Mouse (Mus musculus): Measurements from ENCODE around the gene Megf11. TPM values are rescaled to one million over a fixed set of nuclear protein-coding genes. Genes with fewer than 3 reads are reported as not detected.
"Not testable (repeated sequence)": the region's sequence is repeated elsewhere in the genome, so short reads cannot be mapped to it uniquely, and the experiment has no call there.

The Megf11 gene
- polyA plus RNA-seq, 1 experiment, result 0.06 TPM

DNA sequence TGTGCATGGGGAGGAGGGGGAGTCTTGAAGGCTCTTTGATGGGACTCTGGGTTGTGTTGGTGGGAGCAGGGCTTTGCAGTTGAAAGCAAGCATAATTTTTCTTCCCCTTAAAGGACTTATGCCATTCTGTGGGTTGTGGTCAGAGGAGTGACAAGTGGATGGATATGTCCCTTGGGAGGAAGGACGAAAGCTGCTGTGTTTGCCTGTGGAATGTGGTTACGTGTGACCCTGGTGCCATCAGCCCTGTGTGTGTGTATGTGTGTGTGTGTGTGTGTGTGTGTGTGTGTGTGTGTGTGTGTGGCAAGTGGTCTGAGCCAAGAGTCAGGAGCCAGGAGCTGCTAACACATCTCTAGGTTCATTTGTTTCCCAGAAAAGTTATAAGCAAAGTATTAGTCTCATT lies 87.7 kb downstream of the Megf11 start:
- Histone ChIP-seq H3ac (ENCODE audit: control insufficient read depth, insufficient read length) (no peak overlapping the region), H3K4me3 (no peak overlapping the region), H3K79me2 (ENCODE audit: control insufficient read depth, insufficient read depth) (no peaks in the 10 kb centered on the region), H3K27me3 (ENCODE audit: control insufficient read depth, insufficient read depth, insufficient read length) (peaks cover 12% of the 10 kb centered on the region), H3K4me2 (ENCODE audit: low read depth) (no peak overlapping the region), H3K36me3 (ENCODE audit: control insufficient read depth, insufficient read depth) (no peaks in the 10 kb centered on the region)
- TF ChIP-seq MAX (IDR thresholded peaks at IDR 0.05; ENCODE audit: low read depth) (no peak), CEBPB (IDR thresholded peaks at IDR 0.05; ENCODE audit: insufficient read depth, poor library complexity, severe bottlenecking) (no peak), MYOG (IDR thresholded peaks at IDR 0.05; ENCODE audit: control insufficient read depth in 1 of 3, insufficient read depth in 1 of 3, insufficient read length in 2 of 3, low read depth in 2 of 3) (no peak), TCF12 (IDR thresholded peaks at IDR 0.05; ENCODE audit: insufficient read depth, poor library complexity, severe bottlenecking) (no peak), SRF (IDR thresholded peaks at IDR 0.05; ENCODE audit: control insufficient read depth, insufficient read length, low read depth) (no peak), MYOD1 (IDR thresholded peaks at IDR 0.05; ENCODE audit: control insufficient read depth in 1 of 3, insufficient read length in 2 of 3, low read depth in 2 of 3) (no peak), E2F4 (IDR thresholded peaks at IDR 0.05; ENCODE audit: insufficient read depth) (no peak), POLR2A (IDR thresholded peaks at IDR 0.05; ENCODE audit: insufficient read length, low read depth) (no peak), TCF3 (IDR thresholded peaks at IDR 0.05; ENCODE audit: insufficient read length, low read depth) (no peak), REST (IDR thresholded peaks at IDR 0.05; ENCODE audit: insufficient read depth, insufficient read length) (no peak), USF1 (IDR thresholded peaks at IDR 0.05; ENCODE audit: low read depth) (no peak), POLR2AphosphoS2 (IDR thresholded peaks at IDR 0.05; ENCODE audit: insufficient read length, low read depth) (no peak)

GRCm38 (mm10) chr9:64473695-64474094 lies 88.3 kb downstream of the Megf11 start:
- TF ChIP-seq POLR2A (IDR thresholded peaks at IDR 0.05; ENCODE audit: insufficient read length, low read depth) (no peak), CEBPB (IDR thresholded peaks at IDR 0.05; ENCODE audit: insufficient read depth, poor library complexity, severe bottlenecking) (no peak), MAX (IDR thresholded peaks at IDR 0.05; ENCODE audit: low read depth) (no peak), TCF12 (IDR thresholded peaks at IDR 0.05; ENCODE audit: insufficient read depth, poor library complexity, severe bottlenecking) (no peak), MYOD1 (IDR thresholded peaks at IDR 0.05; ENCODE audit: control insufficient read depth in 1 of 3, insufficient read length in 2 of 3, low read depth in 2 of 3) (no peak), E2F4 (IDR thresholded peaks at IDR 0.05; ENCODE audit: insufficient read depth) (no peak)
- Histone ChIP-seq H3K4me2 (ENCODE audit: low read depth) (no peak overlapping the region), H3K4me3 (no peak overlapping the region), H3K27me3 (ENCODE audit: control insufficient read depth, insufficient read depth, insufficient read length) (peaks cover 10% of the 10 kb centered on the region), H3K36me3 (ENCODE audit: control insufficient read depth, insufficient read depth) (no peaks in the 10 kb centered on the region), H3ac (ENCODE audit: control insufficient read depth, insufficient read length) (no peak overlapping the region), H3K79me2 (ENCODE audit: control insufficient read depth, insufficient read depth) (no peaks in the 10 kb centered on the region)

DNA sequence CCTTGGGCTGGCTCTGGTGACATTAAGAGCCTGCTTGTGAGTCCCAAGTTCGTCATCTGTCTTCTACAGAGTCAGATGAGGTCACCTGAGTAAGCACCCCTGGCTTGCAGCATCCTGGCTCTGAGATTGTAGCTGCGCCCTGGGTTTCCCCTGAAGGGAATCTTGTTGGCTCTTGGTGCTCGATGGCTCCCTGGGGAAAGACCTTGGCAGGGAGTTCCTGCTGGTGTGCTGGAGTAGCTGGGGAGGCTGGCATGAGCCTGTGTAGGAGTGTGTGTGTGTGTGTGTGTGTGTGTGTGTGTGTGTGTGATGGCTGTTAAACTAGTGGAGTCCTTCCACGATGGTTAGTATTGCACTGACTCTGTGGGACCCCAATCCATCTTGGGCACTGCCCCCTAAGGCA lies 88.7 kb downstream of the Megf11 start:
- no peak overlapping the region for H3K4me3 ChIP-seq
- H3K27me3 ChIP-seq (ENCODE audit: control insufficient read depth, insufficient read depth, insufficient read length), result peaks cover 8% of the 10 kb centered on the region
- no peak for TF ChIP-seq TCF12 (IDR thresholded peaks at IDR 0.05; ENCODE audit: insufficient read depth, poor library complexity, severe bottlenecking)
- TF ChIP-seq MAX (IDR thresholded peaks at IDR 0.05; ENCODE audit: low read depth), result no peak
- no peak for TF ChIP-seq MYOG (IDR thresholded peaks at IDR 0.05; ENCODE audit: control insufficient read depth in 1 of 3, insufficient read depth in 1 of 3, insufficient read length in 2 of 3, low read depth in 2 of 3)
- no peak for TF ChIP-seq USF1 (IDR thresholded peaks at IDR 0.05; ENCODE audit: low read depth)
- no peak for TF ChIP-seq CEBPB (IDR thresholded peaks at IDR 0.05; ENCODE audit: insufficient read depth, poor library complexity, severe bottlenecking)
- no peak for TF ChIP-seq REST (IDR thresholded peaks at IDR 0.05; ENCODE audit: insufficient read depth, insufficient read length)
- TF ChIP-seq TCF3 (IDR thresholded peaks at IDR 0.05; ENCODE audit: insufficient read length, low read depth), result no peak
- no peak for TF ChIP-seq POLR2AphosphoS2 (IDR thresholded peaks at IDR 0.05; ENCODE audit: insufficient read length, low read depth)
- TF ChIP-seq E2F4 (IDR thresholded peaks at IDR 0.05; ENCODE audit: insufficient read depth), result no peak
- H3K4me2 ChIP-seq (ENCODE audit: low read depth), result no peak overlapping the region
- H3K79me2 ChIP-seq (ENCODE audit: control insufficient read depth, insufficient read depth), result no peaks in the 10 kb centered on the region
- H3K36me3 ChIP-seq (ENCODE audit: control insufficient read depth, insufficient read depth), result no peaks in the 10 kb centered on the region
- no peak overlapping the region for H3ac ChIP-seq (ENCODE audit: control insufficient read depth, insufficient read length)

DNA sequence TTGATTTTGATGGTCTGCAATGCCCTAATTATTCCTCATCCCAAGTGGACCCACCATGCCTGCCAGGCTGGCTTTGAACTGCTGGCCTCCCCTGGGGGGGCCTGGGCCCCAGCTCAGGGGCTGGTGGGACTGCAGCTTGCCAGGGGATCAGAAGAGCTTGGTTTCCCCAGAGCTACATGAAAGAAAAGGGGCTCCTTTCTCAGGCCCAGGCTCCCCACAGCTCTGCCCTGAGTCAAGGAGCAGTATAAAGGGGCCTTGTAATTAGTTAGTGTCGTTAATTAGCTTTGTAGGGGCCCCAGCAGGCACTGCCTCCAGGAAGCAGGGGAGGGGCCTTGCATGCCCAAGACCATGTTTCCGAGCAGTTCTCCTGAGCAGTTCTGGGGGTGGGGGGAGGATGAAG lies 90.5 kb downstream of the Megf11 start:
- no peak overlapping the region for H3K4me3 ChIP-seq
- H3ac ChIP-seq (ENCODE audit: control insufficient read depth, insufficient read length), result no peak overlapping the region
- no peaks in the 10 kb centered on the region for H3K36me3 ChIP-seq (ENCODE audit: control insufficient read depth, insufficient read depth)
- TF ChIP-seq REST (IDR thresholded peaks at IDR 0.05; ENCODE audit: insufficient read depth, insufficient read length), result no peak
- TF ChIP-seq MYOG (IDR thresholded peaks at IDR 0.05; ENCODE audit: control insufficient read depth in 1 of 3, insufficient read depth in 1 of 3, insufficient read length in 2 of 3, low read depth in 2 of 3), result no peak
- peaks cover 17% of the 10 kb centered on the region for H3K27me3 ChIP-seq (ENCODE audit: control insufficient read depth, insufficient read depth, insufficient read length)
- no peak overlapping the region for H3K4me2 ChIP-seq (ENCODE audit: low read depth)
- H3K79me2 ChIP-seq (ENCODE audit: control insufficient read depth, insufficient read depth), result no peaks in the 10 kb centered on the region

DNA sequence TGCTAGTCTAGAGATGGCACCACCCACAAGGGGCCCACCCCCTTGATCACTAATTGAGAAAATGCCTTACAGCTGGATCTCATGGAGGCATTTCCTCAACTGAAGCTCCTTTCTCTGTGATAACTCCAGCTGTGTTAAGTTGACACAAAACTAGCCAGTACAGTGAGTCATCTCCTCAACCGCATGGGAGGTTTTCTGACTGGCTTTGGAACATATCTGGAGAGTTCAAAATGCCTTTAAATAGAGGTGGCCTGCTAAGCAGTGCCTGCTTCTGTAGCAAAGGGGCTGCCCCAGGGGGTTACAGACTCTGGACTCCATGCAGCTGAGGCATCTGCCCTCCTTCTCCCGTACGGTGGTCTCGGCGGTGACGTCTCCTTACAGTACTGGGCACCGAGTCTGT lies 92.0 kb downstream of the Megf11 start:
- H3K4me2 ChIP-seq (ENCODE audit: low read depth); H3ac ChIP-seq (ENCODE audit: control insufficient read depth, insufficient read length); H3K79me2 ChIP-seq (ENCODE audit: control insufficient read depth, insufficient read depth); H3K4me3 ChIP-seq; H3K36me3 ChIP-seq (ENCODE audit: control insufficient read depth, insufficient read depth): not testable (repeated sequence)
- peaks cover 31% of the 10 kb centered on the region for H3K27me3 ChIP-seq (ENCODE audit: control insufficient read depth, insufficient read depth, insufficient read length)

GRCm38 (mm10) chr9:64482126-64482525 lies 96.7 kb downstream of the Megf11 start:
- TF ChIP-seq USF1 (IDR thresholded peaks at IDR 0.05; ENCODE audit: low read depth) (no peak), MAX (IDR thresholded peaks at IDR 0.05; ENCODE audit: low read depth) (no peak), SRF (IDR thresholded peaks at IDR 0.05; ENCODE audit: control insufficient read depth, insufficient read length, low read depth) (no peak), MYOG (IDR thresholded peaks at IDR 0.05; ENCODE audit: control insufficient read depth in 1 of 3, insufficient read depth in 1 of 3, insufficient read length in 2 of 3, low read depth in 2 of 3) (no peak), CEBPB (IDR thresholded peaks at IDR 0.05; ENCODE audit: insufficient read depth, poor library complexity, severe bottlenecking) (no peak), MYOD1 (IDR thresholded peaks at IDR 0.05; ENCODE audit: control insufficient read depth in 1 of 3, insufficient read length in 2 of 3, low read depth in 2 of 3) (no peak), REST (IDR thresholded peaks at IDR 0.05; ENCODE audit: insufficient read depth, insufficient read length) (no peak), POLR2AphosphoS2 (IDR thresholded peaks at IDR 0.05; ENCODE audit: insufficient read length, low read depth) (no peak)
- H3K27me3 ChIP-seq (ENCODE audit: control insufficient read depth, insufficient read depth, insufficient read length), result peaks cover 58% of the 10 kb centered on the region
- no peaks in the 10 kb centered on the region for H3K79me2 ChIP-seq (ENCODE audit: control insufficient read depth, insufficient read depth)

More at GRCm38 (mm10) chr9:64482126-64482525, 96.7 kb downstream of the Megf11 start:
- no peak overlapping the region for H3ac ChIP-seq (ENCODE audit: control insufficient read depth, insufficient read length)
- no peak overlapping the region for H3K4me2 ChIP-seq (ENCODE audit: low read depth)
- H3K36me3 ChIP-seq (ENCODE audit: control insufficient read depth, insufficient read depth), result no peaks in the 10 kb centered on the region
- no peak overlapping the region for H3K4me3 ChIP-seq

All from myocyte (in vitro differentiated cells).